Mouse (Mus musculus) testis, adult 2 months (tissue): ENCODE data around the gene Cnih3.

Experiments
- CTCF ChIP-seq: fragments of 200-500 bp; IDR thresholded peaks from 2 replicates; pipeline ENCODE4 v1.5.1; 2012; ENCODE audit warnings: low read depth, mild to moderate bottlenecking, inconsistent platforms, low read length, moderate library complexity; ENCODE audit not compliant: control insufficient read depth, insufficient read depth, insufficient replicate concordance
- POLR2A ChIP-seq: fragments of 200-500 bp; IDR thresholded peaks from 2 replicates; pipeline ENCODE4 v1.6.1; 2012; ENCODE audit warnings: low read depth, mild to moderate bottlenecking, inconsistent platforms, low read length, moderate library complexity; ENCODE audit not compliant: control insufficient read depth

- no peak for TF ChIP-seq CTCF
- TF ChIP-seq POLR2A, result no peak
Observed at GRCm38 (mm10) chr1:181372306-181372705, 19.9 kb downstream of the Cnih3 start.
